Mouse (Mus musculus) E14TG2a.4 (cell line): ENCODE measurements around the gene Hdac8.

Source experiments
- H3K27me3 ChIP-seq: 2 replicates; pipeline ENCODE4 v1.6.1; 2014; ENCODE audit warnings: low read length, control low read depth; ENCODE audit not compliant: insufficient read depth
- H3K36me3 ChIP-seq: 2 replicates; pipeline ENCODE4 v1.6.1; 2014; ENCODE audit warnings: low read length, control low read depth; ENCODE audit not compliant: insufficient read depth
- H3K4me1 ChIP-seq: replicated peaks from 2 replicates; pipeline ENCODE4 v1.6.1; 2014; ENCODE audit warnings: low read depth, low read length, control low read depth
- H3K4me3 ChIP-seq: replicated peaks from 2 replicates; pipeline ENCODE4 v1.5.1; 2014; ENCODE audit warnings: mild to moderate bottlenecking, low read length
- H3K9me3 ChIP-seq: 2 replicates; pipeline ENCODE4 v1.6.1; 2014; ENCODE audit warnings: low read length, control low read depth
- CTCF ChIP-seq: conservative IDR thresholded peaks from 2 replicates; pipeline ENCODE4 v1.5.1; 2014; ENCODE audit warnings: low read length
- NANOG ChIP-seq: IDR thresholded peaks from 2 replicates; pipeline ENCODE4 v1.6.1; 2014; ENCODE audit warnings: borderline replicate concordance, low read length, mixed read lengths
- POU5F1 ChIP-seq: IDR thresholded peaks from 2 replicates; pipeline ENCODE4 v1.6.1; 2014; ENCODE audit warnings: low read length, borderline replicate concordance

Hdac8 gene

GRCm38 (mm10) chrX:102307511-102307910 is 197.6 kb downstream of the Hdac8 start:
- no peaks in the 10 kb centered on the region for H3K27me3 ChIP-seq
- peaks cover 36% of the 10 kb centered on the region for H3K4me1 ChIP-seq
- H3K9me3 ChIP-seq, result no peaks in the 10 kb centered on the region
- TF ChIP-seq CTCF, result no peak
- no peak overlapping the region for H3K4me3 ChIP-seq
- no peaks in the 10 kb centered on the region for H3K36me3 ChIP-seq

DNA sequence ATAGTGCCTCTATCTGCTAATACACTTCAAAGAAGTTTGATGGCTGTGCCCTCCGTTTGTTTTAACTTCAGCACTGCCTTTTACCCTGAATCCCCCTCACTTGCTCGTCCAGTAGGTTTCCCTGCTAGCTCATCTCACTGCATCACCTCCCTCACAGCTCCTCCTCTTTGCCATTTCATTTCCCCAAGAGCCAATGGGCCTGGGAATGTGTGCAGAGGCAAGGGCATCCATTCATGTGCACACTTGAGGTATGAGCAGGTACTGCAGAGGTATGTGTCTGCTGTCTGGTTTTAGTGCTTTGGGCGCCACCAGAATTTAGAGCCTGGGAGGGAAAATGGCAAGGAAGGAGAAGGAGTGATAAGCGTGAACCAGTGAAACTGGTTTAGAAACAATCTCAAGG is 199.4 kb downstream of the Hdac8 start:
- Histone ChIP-seq H3K4me1 (peaks cover 41% of the 10 kb centered on the region), H3K27me3 (no peaks in the 10 kb centered on the region), H3K36me3 (no peaks in the 10 kb centered on the region), H3K9me3 (no peaks in the 10 kb centered on the region), H3K4me3 (no peak overlapping the region)
- no peak for TF ChIP-seq CTCF
- no peak for TF ChIP-seq POU5F1
- TF ChIP-seq NANOG, result no peak

DNA sequence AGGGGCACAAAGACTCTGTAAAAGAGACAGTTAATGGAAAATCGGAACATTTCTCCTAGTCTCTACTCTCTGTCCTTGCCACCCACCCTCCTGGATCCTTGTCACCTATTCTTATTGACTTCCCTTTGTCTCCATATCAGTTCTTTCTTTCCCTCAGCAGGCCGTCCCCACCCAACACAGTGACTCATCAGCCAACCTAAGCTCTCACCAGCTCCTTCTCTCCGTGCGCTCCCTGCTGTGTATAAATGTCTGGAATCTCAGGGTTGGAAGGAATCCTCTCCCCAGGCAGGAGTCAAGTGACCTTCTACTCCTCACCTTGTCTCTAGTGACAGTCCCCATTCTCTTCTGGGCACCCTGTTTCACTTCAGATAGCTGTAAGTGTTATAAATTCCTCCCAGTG is 200.2 kb downstream of the Hdac8 start:
- peaks cover 41% of the 10 kb centered on the region for H3K4me1 ChIP-seq
- no peaks in the 10 kb centered on the region for H3K36me3 ChIP-seq
- no peaks in the 10 kb centered on the region for H3K27me3 ChIP-seq
- no peak overlapping the region for H3K4me3 ChIP-seq
- H3K9me3 ChIP-seq, result no peaks in the 10 kb centered on the region
- TF ChIP-seq NANOG (no peak), CTCF (no peak), POU5F1 (no peak)

GRCm38 (mm10) chrX:102302476-102302875 is 202.7 kb downstream of the Hdac8 start:
- Histone ChIP-seq H3K9me3 (no peaks in the 10 kb centered on the region), H3K36me3 (no peaks in the 10 kb centered on the region), H3K4me3 (0 out of 2 replicates have a peak overlapping the region, but pooled peaks have one; percentile 4), H3K4me1 (peaks cover 41% of the 10 kb centered on the region), H3K27me3 (no peaks in the 10 kb centered on the region)
- TF ChIP-seq POU5F1, result no peak
- TF ChIP-seq CTCF, result no peak

DNA sequence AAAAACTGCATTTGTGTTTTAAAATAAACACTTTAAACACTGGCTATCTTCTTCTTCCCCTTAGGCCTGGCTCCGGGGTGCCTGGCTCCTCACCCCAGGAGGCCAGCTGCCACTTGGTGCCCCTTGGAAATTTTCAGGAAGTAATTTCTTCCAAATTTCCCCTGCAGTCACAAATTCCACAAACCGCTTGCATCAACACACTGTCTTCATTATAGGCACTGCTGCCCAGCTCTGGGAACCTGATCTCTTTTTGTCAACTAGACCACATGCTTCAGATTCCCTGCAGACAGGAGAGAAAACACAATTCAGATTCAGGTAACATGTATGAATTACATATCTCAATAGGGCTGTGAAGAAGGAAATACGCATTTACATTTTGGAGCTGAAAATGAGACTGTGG is 220.3 kb downstream of the Hdac8 start:
- Histone ChIP-seq H3K36me3 (no peaks in the 10 kb centered on the region), H3K4me1 (no peaks in the 10 kb centered on the region), H3K27me3 (no peaks in the 10 kb centered on the region), H3K4me3 (no peak overlapping the region), H3K9me3 (no peaks in the 10 kb centered on the region)
- no peak for TF ChIP-seq CTCF
- TF ChIP-seq POU5F1, result no peak
- no peak for TF ChIP-seq NANOG

DNA sequence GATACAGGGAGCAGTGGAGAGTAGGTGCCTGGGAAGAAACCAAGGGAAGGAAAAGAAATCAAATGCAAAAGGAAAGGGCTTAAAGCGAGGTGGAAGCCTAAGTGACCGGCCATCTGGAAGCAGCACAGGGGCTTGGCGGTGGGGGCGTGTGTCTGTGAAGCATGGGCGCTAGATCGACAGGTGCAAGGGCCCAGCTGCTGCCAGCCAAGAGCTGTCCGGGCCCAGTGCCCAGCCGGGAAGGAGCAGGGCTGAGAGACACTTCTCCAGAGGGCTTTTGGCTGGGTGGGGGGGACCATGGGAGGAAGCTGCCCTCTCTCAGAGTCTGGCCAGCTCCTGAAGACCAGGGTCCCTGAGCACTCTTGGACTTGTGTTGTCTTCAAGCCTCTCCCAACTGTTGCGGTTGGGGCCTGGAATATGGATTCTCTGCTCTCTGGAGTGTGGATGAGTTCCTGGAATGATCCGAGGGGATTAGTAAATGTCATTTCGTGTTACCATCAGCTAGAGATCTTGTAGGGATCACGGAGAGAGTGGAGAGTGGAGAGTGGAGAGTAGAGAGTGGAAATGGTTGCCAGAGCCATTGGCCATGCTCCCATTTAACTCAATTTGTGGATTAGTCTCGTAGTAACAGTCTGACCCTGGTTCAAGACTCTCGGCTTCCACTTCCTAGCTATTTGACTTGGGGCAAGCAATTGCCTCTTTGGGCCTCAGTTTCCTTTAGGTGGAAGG is 242.4 kb downstream of the Hdac8 start:
- no peaks in the 10 kb centered on the region for H3K36me3 ChIP-seq
- TF ChIP-seq NANOG (no peak), POU5F1 (no peak), CTCF (no peak)
- H3K4me3 ChIP-seq, result no peak overlapping the region
- H3K4me1 ChIP-seq, result no peaks in the 10 kb centered on the region
- peaks cover 11% of the 10 kb centered on the region for H3K27me3 ChIP-seq
- H3K9me3 ChIP-seq, result no peaks in the 10 kb centered on the region

DNA sequence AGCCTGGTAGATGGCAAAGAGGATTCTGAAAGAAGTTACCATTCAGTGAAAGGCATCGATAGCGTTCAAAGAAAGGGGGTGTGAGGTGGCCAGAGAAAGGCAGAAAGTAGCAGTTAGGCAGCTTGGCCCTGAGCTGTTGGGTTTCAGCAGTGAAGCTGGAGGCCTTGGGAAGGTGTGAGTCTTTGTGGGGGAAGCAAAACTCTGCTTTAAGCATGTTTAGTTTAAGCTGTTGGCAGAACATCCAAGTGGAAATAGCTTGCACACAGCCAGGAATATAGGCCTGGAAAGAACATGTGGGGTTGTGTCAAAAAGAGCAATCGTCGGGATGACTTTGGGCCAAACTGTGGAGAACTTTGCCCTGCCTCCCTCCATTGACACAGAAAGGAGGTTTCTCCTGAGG is 245.4 kb downstream of the Hdac8 start:
- Histone ChIP-seq H3K27me3 (peaks cover 11% of the 10 kb centered on the region), H3K4me1 (no peaks in the 10 kb centered on the region), H3K4me3 (no peak overlapping the region), H3K36me3 (no peaks in the 10 kb centered on the region), H3K9me3 (no peaks in the 10 kb centered on the region)
- TF ChIP-seq NANOG, result no peak
- TF ChIP-seq POU5F1, result no peak
- no peak for TF ChIP-seq CTCF

- TF ChIP-seq NANOG (no peak), CTCF (no peak), POU5F1 (no peak)
- Histone ChIP-seq H3K9me3 (no peaks in the 10 kb centered on the region), H3K4me1 (peaks cover 17% of the 10 kb centered on the region), H3K36me3 (no peaks in the 10 kb centered on the region), H3K27me3 (peaks cover 46% of the 10 kb centered on the region), H3K4me3 (no peak overlapping the region)
Measured at GRCm38 (mm10) chrX:102253892-102254291, 251.3 kb downstream of the Hdac8 start.
